Mouse (Mus musculus): ENCODE results near the gene Mael. TPM values are rescaled to one million over a fixed set of nuclear protein-coding genes. Genes with fewer than 3 reads are reported as not detected.

Gene Mael
- total RNA-seq (2023): not detected

GRCm38 (mm10) chr1:166238315-166238969 lies at the start of gene Mael:
Gene Mael, minus strand, starts transcription at chr1:166238747.

GRCm38 (mm10) chr1:166253898-166254894 lies 15.6 kb upstream of the Mael start, which contains the start of gene Ildr2:
Gene Ildr2, plus strand, starts transcription at chr1:166254139.

Other genes with a start within 250 kb of the Mael start
- 46.3 TPM for gene Pou2f1, start 236.1 kb downstream of the Mael start, total RNA-seq (2023)
- gene Dusp27, start 110.8 kb downstream of the Mael start, total RNA-seq (2023): not detected
- not detected for gene Gpa33, start 108.5 kb downstream of the Mael start, total RNA-seq (2023)
- gene Ildr2, start 15.4 kb upstream of the Mael start, total RNA-seq (2023): 0.15 TPM
- 23.9 TPM for gene Tada1, start 140.3 kb upstream of the Mael start, total RNA-seq (2023)
- gene Pogk, start 171.1 kb upstream of the Mael start, total RNA-seq (2023): 14.6 TPM